Mouse (Mus musculus): Measurements from ENCODE around the gene Ifitm3. TPM values are rescaled to one million over a fixed set of nuclear protein-coding genes. Genes with fewer than 3 reads are reported as not detected.
"Not testable (repeated sequence)": the region's sequence is repeated elsewhere in the genome, so short reads cannot be mapped to it uniquely, and the experiment has no call there.

The Ifitm3 gene
- polyA plus RNA-seq, 1 experiment from 2014 or later: 9.7 TPM

GRCm38 (mm10) chr7:140976720-140977119, 33.9 kb downstream of the Ifitm3 start:
- not testable (repeated sequence) for DNase-seq (ENCODE audit: low spot score)

GRCm38 (mm10) chr7:140975465-140975864, 35.1 kb downstream of the Ifitm3 start:
- peaks cover 2% of the 10 kb centered on the region; the same call in 1 of the 2 replicates for H3K27me3 ChIP-seq (ENCODE audit: control insufficient read depth, insufficient read depth, low read length)
- H3K27ac ChIP-seq (ENCODE audit: low read depth, low read length): no peak overlapping the region
- no peak overlapping the region for H3K4me2 ChIP-seq (ENCODE audit: low read depth, low read length, severe bottlenecking)
- WGBS: 34% methylated on average over 3 of the region's 3 CpGs
- H3K36me3 ChIP-seq (ENCODE audit: control insufficient read depth, insufficient read depth, low read length): no peaks in the 10 kb centered on the region
- peaks cover 7% of the 10 kb centered on the region; the same call in 1 of the 2 replicates for H3K4me1 ChIP-seq (replicated peaks; ENCODE audit: control insufficient read depth, insufficient read depth, low read length)
- DNase-seq (ENCODE audit: low spot score): no peak
- no peak for ATAC-seq (replicated peaks; ENCODE audit: low FRiP score)
- H3K9me3 ChIP-seq (ENCODE audit: control insufficient read depth, low read length): no peaks in the 10 kb centered on the region
- H3K9ac ChIP-seq (ENCODE audit: low read length): no peak overlapping the region
- H3K4me3 ChIP-seq (ENCODE audit: low read depth, low read length): no peak overlapping the region

More at GRCm38 (mm10) chr7:140976720-140977119, 33.9 kb downstream of the Ifitm3 start:
- not testable (repeated sequence) for H3K4me1 ChIP-seq (replicated peaks; ENCODE audit: control insufficient read depth, insufficient read depth, low read length); H3K4me3 ChIP-seq (ENCODE audit: low read depth, low read length); H3K27me3 ChIP-seq (ENCODE audit: control insufficient read depth, insufficient read depth, low read length); H3K27ac ChIP-seq (ENCODE audit: low read depth, low read length); H3K36me3 ChIP-seq (ENCODE audit: control insufficient read depth, insufficient read depth, low read length); ATAC-seq (replicated peaks; ENCODE audit: low FRiP score); H3K9me3 ChIP-seq (ENCODE audit: control insufficient read depth, low read length); H3K4me2 ChIP-seq (ENCODE audit: low read depth, low read length, severe bottlenecking); H3K9ac ChIP-seq (ENCODE audit: low read length)
- 89% methylated on average over 9 of the region's 9 CpGs for WGBS

- 8% methylated on average over 9 of the region's 9 CpGs for WGBS
These were observed 35.6 kb downstream of the Ifitm3 start for GRCm38 (mm10) chr7:140974940-140975339.

GRCm38 (mm10) chr7:140973396-140974165, 37.0 kb downstream of the Ifitm3 start:
- Histone ChIP-seq H3K9ac (ENCODE audit: low read length) (no peak overlapping the region), H3K4me1 (replicated peaks; ENCODE audit: control insufficient read depth, insufficient read depth, low read length) (peaks cover 7% of the 10 kb centered on the region; the same call in 1 of the 2 replicates), H3K27ac (ENCODE audit: low read depth, low read length) (no peak overlapping the region), H3K27me3 (ENCODE audit: control insufficient read depth, insufficient read depth, low read length) (peaks cover 2% of the 10 kb centered on the region; the same call in 1 of the 2 replicates), H3K9me3 (ENCODE audit: control insufficient read depth, low read length) (no peaks in the 10 kb centered on the region), H3K4me2 (ENCODE audit: low read depth, low read length, severe bottlenecking) (no peak overlapping the region), H3K36me3 (ENCODE audit: control insufficient read depth, insufficient read depth, low read length) (no peaks in the 10 kb centered on the region), H3K4me3 (ENCODE audit: low read depth, low read length) (no peak overlapping the region)
- WGBS: 26% methylated on average over 14 of the region's 14 CpGs
- DNase-seq (ENCODE audit: low spot score) (no peak), ATAC-seq (replicated peaks; ENCODE audit: low FRiP score) (no peak)

More at GRCm38 (mm10) chr7:140974940-140975339, 35.6 kb downstream of the Ifitm3 start:
- Histone ChIP-seq H3K4me2 (ENCODE audit: low read depth, low read length, severe bottlenecking) (no peak overlapping the region), H3K4me3 (ENCODE audit: low read depth, low read length) (no peak overlapping the region), H3K36me3 (ENCODE audit: control insufficient read depth, insufficient read depth, low read length) (no peaks in the 10 kb centered on the region), H3K9ac (ENCODE audit: low read length) (no peak overlapping the region), H3K9me3 (ENCODE audit: control insufficient read depth, low read length) (no peaks in the 10 kb centered on the region), H3K27me3 (ENCODE audit: control insufficient read depth, insufficient read depth, low read length) (peaks cover 2% of the 10 kb centered on the region; the same call in 1 of the 2 replicates), H3K4me1 (replicated peaks; ENCODE audit: control insufficient read depth, insufficient read depth, low read length) (peaks cover 7% of the 10 kb centered on the region; the same call in 1 of the 2 replicates), H3K27ac (ENCODE audit: low read depth, low read length) (no peak overlapping the region)
- no peak for ATAC-seq (replicated peaks; ENCODE audit: low FRiP score)
- no peak for DNase-seq (ENCODE audit: low spot score)

GRCm38 (mm10) chr7:140971479-140972171, 38.9 kb downstream of the Ifitm3 start:
- ATAC-seq (replicated peaks; ENCODE audit: low FRiP score) (no peak), DNase-seq (ENCODE audit: low spot score) (no peak)
- Histone ChIP-seq H3K4me3 (ENCODE audit: low read depth, low read length) (no peak overlapping the region), H3K9ac (ENCODE audit: low read length) (no peak overlapping the region), H3K4me1 (replicated peaks; ENCODE audit: control insufficient read depth, insufficient read depth, low read length) (peaks cover 13% of the 10 kb centered on the region; the same call in 1 of the 2 replicates), H3K36me3 (ENCODE audit: control insufficient read depth, insufficient read depth, low read length) (no peaks in the 10 kb centered on the region), H3K9me3 (ENCODE audit: control insufficient read depth, low read length) (no peaks in the 10 kb centered on the region), H3K4me2 (ENCODE audit: low read depth, low read length, severe bottlenecking) (no peak overlapping the region), H3K27me3 (ENCODE audit: control insufficient read depth, insufficient read depth, low read length) (peaks cover 2% of the 10 kb centered on the region; the same call in 1 of the 2 replicates), H3K27ac (ENCODE audit: low read depth, low read length) (no peak overlapping the region)
- WGBS: 88% methylated on average over 8 of the region's 8 CpGs

- Histone ChIP-seq H3K9ac (ENCODE audit: low read length) (no peak overlapping the region), H3K36me3 (ENCODE audit: control insufficient read depth, insufficient read depth, low read length) (no peaks in the 10 kb centered on the region), H3K4me3 (ENCODE audit: low read depth, low read length) (no peak overlapping the region), H3K4me1 (replicated peaks; ENCODE audit: control insufficient read depth, insufficient read depth, low read length) (peaks cover 13% of the 10 kb centered on the region; the same call in 1 of the 2 replicates), H3K27ac (ENCODE audit: low read depth, low read length) (no peak overlapping the region), H3K27me3 (ENCODE audit: control insufficient read depth, insufficient read depth, low read length) (peaks cover 2% of the 10 kb centered on the region; the same call in 1 of the 2 replicates), H3K9me3 (ENCODE audit: control insufficient read depth, low read length) (no peaks in the 10 kb centered on the region), H3K4me2 (ENCODE audit: low read depth, low read length, severe bottlenecking) (no peak overlapping the region)
- ATAC-seq (replicated peaks; ENCODE audit: low FRiP score): no peak
- no peak for DNase-seq (ENCODE audit: low spot score)
- 48% methylated on average over 7 of the region's 7 CpGs for WGBS
These were observed 39.6 kb downstream of the Ifitm3 start for GRCm38 (mm10) chr7:140970931-140971330.

- H3K36me3 ChIP-seq (ENCODE audit: control insufficient read depth, insufficient read depth, low read length); H3K4me2 ChIP-seq (ENCODE audit: low read depth, low read length, severe bottlenecking); H3K9me3 ChIP-seq (ENCODE audit: control insufficient read depth, low read length); H3K9ac ChIP-seq (ENCODE audit: low read length); DNase-seq (ENCODE audit: low spot score); H3K27ac ChIP-seq (ENCODE audit: low read depth, low read length); H3K4me3 ChIP-seq (ENCODE audit: low read depth, low read length); H3K27me3 ChIP-seq (ENCODE audit: control insufficient read depth, insufficient read depth, low read length); ATAC-seq (replicated peaks; ENCODE audit: low FRiP score): not testable (repeated sequence)
- H3K4me1 ChIP-seq (replicated peaks; ENCODE audit: control insufficient read depth, insufficient read depth, low read length): peaks cover 11% of the 10 kb centered on the region; the same call in 1 of the 2 replicates
- 16% methylated on average over 3 of the region's 3 CpGs for WGBS
These were observed 41.9 kb downstream of the Ifitm3 start for GRCm38 (mm10) chr7:140968710-140969109.

- WGBS: 3% methylated on average over 14 of the region's 14 CpGs
- no peaks in the 10 kb centered on the region for H3K9me3 ChIP-seq (ENCODE audit: control insufficient read depth, low read length)
- DNase-seq (ENCODE audit: low spot score) (no peak), ATAC-seq (replicated peaks; ENCODE audit: low FRiP score) (peak; percentile 60; the same call in 1 of the 2 replicates)
- no peak overlapping the region for H3K4me3 ChIP-seq (ENCODE audit: low read depth, low read length)
- H3K4me1 ChIP-seq (replicated peaks; ENCODE audit: control insufficient read depth, insufficient read depth, low read length): peaks cover 6% of the 10 kb centered on the region; the same call in 1 of the 2 replicates
- H3K9ac ChIP-seq (ENCODE audit: low read length): no peak overlapping the region
- no peak overlapping the region for H3K27ac ChIP-seq (ENCODE audit: low read depth, low read length)
- no peaks in the 10 kb centered on the region; the same call in 1 of the 2 replicates for H3K27me3 ChIP-seq (ENCODE audit: control insufficient read depth, insufficient read depth, low read length)
- H3K36me3 ChIP-seq (ENCODE audit: control insufficient read depth, insufficient read depth, low read length): no peaks in the 10 kb centered on the region
- H3K4me2 ChIP-seq (ENCODE audit: low read depth, low read length, severe bottlenecking): no peak overlapping the region
These were observed 42.5 kb downstream of the Ifitm3 start for GRCm38 (mm10) chr7:140967862-140968591.
